Mouse (Mus musculus) CH12.LX (cell line): ENCODE measurements around the gene Eef1e1. TPM values are rescaled to one million over a fixed set of nuclear protein-coding genes. Genes with fewer than 3 reads are reported as not detected.
A peak's percentile ranks its signal among the peaks of the same experiment; 100 is the strongest.

Experiments
- DNase-seq: peaks from one replicate; pipeline ENCODE4 v3.0.0-alpha.2; 2013; ENCODE audit errors: extremely low read depth
- H3K27ac ChIP-seq: 2 replicates; pipeline ENCODE4 v1.5.1; 2012; ENCODE audit warnings: low read depth, mild to moderate bottlenecking, control low read depth, moderate library complexity; ENCODE audit not compliant: insufficient read depth
- H3K27me3 ChIP-seq: replicated peaks from 2 replicates; pipeline ENCODE3; 2012; ENCODE audit warnings: inconsistent platforms
- H3K36me3 ChIP-seq, 2 experiments: replicated peaks in 1 of 2; 2 replicates each; pipeline versions ENCODE3 to v1.6.1; 2012; ENCODE audit warnings: inconsistent platforms in 1 of 2, low read length in 1 of 2, mild to moderate bottlenecking in 1 of 2, mixed read lengths in 1 of 2, moderate library complexity in 1 of 2; ENCODE audit not compliant: control insufficient read depth in 1 of 2, insufficient read depth in 1 of 2
- H3K4me1 ChIP-seq, 2 experiments: 2 replicates each; pipeline ENCODE4 v1.6.1; 2012; ENCODE audit warnings: inconsistent platforms in 1 of 2, moderate library complexity in 1 of 2; ENCODE audit not compliant: insufficient read depth in 2 of 2, control insufficient read depth in 1 of 2
- H3K4me2 ChIP-seq: 2 replicates; pipeline ENCODE4 v1.6.1; 2012; ENCODE audit warnings: low read depth, mild to moderate bottlenecking, control low read depth; ENCODE audit not compliant: poor library complexity, insufficient read depth, severe bottlenecking
- H3K4me3 ChIP-seq, 3 experiments: fragments of 150-350 bp in 1 of 3; sonication (generic) in 1 of 3; replicated peaks in 1 of 3; 2 replicates each; pipeline versions ENCODE3 to v1.5.1; 2011 to 2012; ENCODE audit warnings: low read depth in 2 of 3, low read length in 2 of 3, mild to moderate bottlenecking in 2 of 3, moderate library complexity in 2 of 3, control low read depth in 1 of 3, improper control_type of control experiment in 1 of 3, inconsistent platforms in 1 of 3, mixed read lengths in 1 of 3; ENCODE audit not compliant: poor library complexity in 1 of 3
- H3K79me2 ChIP-seq: replicated peaks from 2 replicates; pipeline ENCODE4 v1.6.1; 2012; ENCODE audit warnings: mild to moderate bottlenecking, moderate library complexity; ENCODE audit not compliant: control insufficient read depth, poor library complexity, insufficient read depth, severe bottlenecking; ENCODE audit errors: extremely low read depth
- H3K9ac ChIP-seq: 2 replicates; pipeline ENCODE4 v1.6.1; 2012; ENCODE audit warnings: low read depth, mild to moderate bottlenecking, control low read depth, moderate library complexity; ENCODE audit not compliant: insufficient read depth
- H3K9me3 ChIP-seq: replicated peaks from 2 replicates; pipeline ENCODE3; 2012; ENCODE audit warnings: low read length, inconsistent platforms, mixed read lengths
- BHLHE40 ChIP-seq: IDR thresholded peaks from 2 replicates; pipeline ENCODE4 v1.6.1; 2011; ENCODE audit warnings: mild to moderate bottlenecking, low read depth, low read length, improper control_type of control experiment
- CHD2 ChIP-seq: IDR thresholded peaks from 2 replicates; pipeline ENCODE4 v1.6.1; 2011; ENCODE audit warnings: low read length, improper control_type of control experiment
- CTCF ChIP-seq, 2 experiments: IDR thresholded peaks in 1 of 2; conservative IDR thresholded peaks in 1 of 2; 2 replicates each; pipeline ENCODE4 v1.5.1; 2011 to 2012; ENCODE audit warnings: low read depth in 2 of 2, low read length in 2 of 2, improper control_type of control experiment in 1 of 2, inconsistent platforms in 1 of 2, mild to moderate bottlenecking in 1 of 2, moderate library complexity in 1 of 2
- E2F4 ChIP-seq: IDR thresholded peaks from 2 replicates; pipeline ENCODE4 v1.6.1; 2011; ENCODE audit warnings: low read depth, low read length, improper control_type of control experiment; ENCODE audit not compliant: insufficient replicate concordance
- ELF1 ChIP-seq: IDR thresholded peaks from 2 replicates; pipeline ENCODE4 v1.6.1; 2014; ENCODE audit warnings: low read depth, mild to moderate bottlenecking, inconsistent platforms, low read length, improper control_type of control experiment
- EP300 ChIP-seq: IDR thresholded peaks from 2 replicates; pipeline ENCODE4 v1.6.1; 2011; ENCODE audit warnings: low read length, improper control_type of control experiment
- GABPA ChIP-seq: IDR thresholded peaks from 2 replicates; pipeline ENCODE4 v1.6.1; 2012; ENCODE audit warnings: low read depth, low read length, improper control_type of control experiment, inconsistent platforms; ENCODE audit not compliant: insufficient replicate concordance
- HCFC1 ChIP-seq: IDR thresholded peaks from 2 replicates; pipeline ENCODE4 v1.6.1; 2012; ENCODE audit warnings: low read depth, mild to moderate bottlenecking, inconsistent platforms, low read length, improper control_type of control experiment
- IRF4 ChIP-seq: IDR thresholded peaks from 2 replicates; pipeline ENCODE4 v1.6.1; 2014; ENCODE audit warnings: low read depth, mild to moderate bottlenecking, inconsistent platforms, low read length, improper control_type of control experiment
- JUN ChIP-seq: IDR thresholded peaks from 2 replicates; pipeline ENCODE4 v1.6.1; 2011; ENCODE audit warnings: low read depth, mild to moderate bottlenecking, low read length, improper control_type of control experiment, moderate library complexity; ENCODE audit not compliant: insufficient read depth
- JUND ChIP-seq: conservative IDR thresholded peaks from 2 replicates; pipeline ENCODE4 v1.6.1; 2011; ENCODE audit warnings: low read depth, low read length, improper control_type of control experiment
- KAT2A ChIP-seq: IDR thresholded peaks from 2 replicates; pipeline ENCODE4 v1.6.1; 2012; ENCODE audit warnings: low read length, improper control_type of control experiment, inconsistent platforms; ENCODE audit not compliant: insufficient replicate concordance
- MAFK ChIP-seq: IDR thresholded peaks from 2 replicates; pipeline ENCODE4 v1.6.1; 2011; ENCODE audit warnings: low read length, improper control_type of control experiment; ENCODE audit not compliant: insufficient replicate concordance
- MAX ChIP-seq: IDR thresholded peaks from 2 replicates; pipeline ENCODE4 v1.6.1; 2011; ENCODE audit warnings: low read length, improper control_type of control experiment
- MAZ ChIP-seq: IDR thresholded peaks from 2 replicates; pipeline ENCODE4 v1.6.1; 2012; ENCODE audit warnings: low read depth, mild to moderate bottlenecking, inconsistent platforms, low read length, improper control_type of control experiment, moderate library complexity
- MEF2A ChIP-seq: IDR thresholded peaks from 2 replicates; pipeline ENCODE4 v1.6.1; 2014; ENCODE audit warnings: low read depth, mild to moderate bottlenecking, inconsistent platforms, low read length, improper control_type of control experiment, borderline replicate concordance
- MXI1 ChIP-seq: IDR thresholded peaks from 2 replicates; pipeline ENCODE4 v1.6.1; 2011; ENCODE audit warnings: mild to moderate bottlenecking, low read depth, low read length, improper control_type of control experiment
- MYC ChIP-seq: IDR thresholded peaks from 2 replicates; pipeline ENCODE4 v1.6.1; 2011; ENCODE audit warnings: low read depth, mild to moderate bottlenecking, improper control_type of control experiment, low read length
- NELFE ChIP-seq: IDR thresholded peaks from 2 replicates; pipeline ENCODE4 v1.6.1; 2011; ENCODE audit warnings: low read depth, low read length, improper control_type of control experiment
- POLR2A ChIP-seq: IDR thresholded peaks from 2 replicates; pipeline ENCODE4 v1.6.1; 2011; ENCODE audit warnings: low read depth, mild to moderate bottlenecking, improper control_type of control experiment, low read length
- RAD21 ChIP-seq: IDR thresholded peaks from 2 replicates; pipeline ENCODE4 v1.6.1; 2011; ENCODE audit warnings: low read depth, mild to moderate bottlenecking, low read length, improper control_type of control experiment, moderate library complexity
- SMC3 ChIP-seq: IDR thresholded peaks from 2 replicates; pipeline ENCODE4 v1.6.1; 2011; ENCODE audit warnings: low read depth, low read length, improper control_type of control experiment
- USF1 ChIP-seq: IDR thresholded peaks from 2 replicates; pipeline ENCODE4 v1.6.1; 2014; ENCODE audit warnings: low read depth, mild to moderate bottlenecking, inconsistent platforms, low read length, improper control_type of control experiment
- ZC3H11A ChIP-seq: IDR thresholded peaks from 2 replicates; pipeline ENCODE4 v1.6.1; 2012; ENCODE audit warnings: low read depth, mild to moderate bottlenecking, inconsistent platforms, low read length, improper control_type of control experiment
- ZNF384 ChIP-seq: IDR thresholded peaks from 2 replicates; pipeline ENCODE4 v1.6.1; 2012; ENCODE audit warnings: low read depth, low read length, improper control_type of control experiment, inconsistent platforms
- dilution Hi-C: fragments of 300-500 bp; cut with MboI; formaldehyde crosslinking; loops from 2 replicates; pipeline ENCODE4 v1.14.3; 2020; ENCODE audit warnings: low sequenced_read_pairs; ENCODE audit not compliant: extremely low pct_unique_long_range_greater_than_20kb, extremely low pct_ligation_motif_present
- in situ Hi-C: fragments of 300-500 bp; cut with MboI; formaldehyde crosslinking; loops from 3 replicates; pipeline ENCODE4 v1.14.3; 2019; ENCODE audit warnings: low sequenced_read_pairs, low pct_ligation_motif_present, low pct_unique_long_range_greater_than_20kb, mixed read lengths
- polyA plus RNA-seq: library from polyadenylated mRNA; unstranded; fragments of >175 nt; gene quantifications from 2 replicates; pipeline ENCODE4 v1.2.1, GENCODE M21; 2012; ENCODE audit warnings: low read depth; ENCODE audit not compliant: insufficient read length
- total RNA-seq, 2 experiments: library from RNA; depleted of rRNA; stranded (reverse); fragments of 300-350 nt in 1 of 2; fragments of >200 nt in 1 of 2; gene quantifications; 2 replicates each; pipeline ENCODE4 v1.2.3; 2012 to 2014

The Eef1e1 gene
- total and polyA plus RNA-seq, 3 experiments, result 123 to 151 (median 148) TPM

GRCm38 (mm10) chr13:38612179-38612578, 46.7 kb downstream of the Eef1e1 start:
- H3K4me1 ChIP-seq, result no peaks in the 10 kb centered on the region
- H3K79me2 ChIP-seq, result no peaks in the 10 kb centered on the region
- TF ChIP-seq CTCF (conservative IDR thresholded peaks at IDR 0.05 in 1 of 2, IDR thresholded peaks at IDR 0.05 in 1 of 2; ENCODE audit: low read depth in 2 of 2, low read length in 2 of 2), result peak in 1 of 2 experiments; percentile 24; a peak in 1 of 4 replicates
- no peak for TF ChIP-seq ELF1
- peaks cover 5% of the 10 kb centered on the region for H3K9me3 ChIP-seq
- no peaks in the 10 kb centered on the region for H3K27me3 ChIP-seq
- H3K9ac ChIP-seq, result no peak overlapping the region
- no peak overlapping the region for H3K4me2 ChIP-seq
- H3K4me3 ChIP-seq, result no peak overlapping the region
- peaks cover 11 to 64% of the 10 kb centered on the region in 2 experiments for H3K36me3 ChIP-seq
- in situ Hi-C loops, result no loop called here
- dilution Hi-C loops, result no loop called here
- no peak overlapping the region for H3K27ac ChIP-seq
- no peak for DNase-seq

GRCm38 (mm10) chr13:38610336-38610735, 48.5 kb downstream of the Eef1e1 start:
- in situ Hi-C loops, result no loop called here
- no peak overlapping the region for H3K9ac ChIP-seq
- DNase-seq, result no peak
- dilution Hi-C loops, result no loop called here
- H3K4me3 ChIP-seq, result no peak overlapping the region
- H3K36me3 ChIP-seq, result peaks cover 5 to 56% of the 10 kb centered on the region in 2 experiments
- no peaks in the 10 kb centered on the region for H3K27me3 ChIP-seq
- no peaks in the 10 kb centered on the region for H3K4me1 ChIP-seq
- H3K27ac ChIP-seq, result no peak overlapping the region
- TF ChIP-seq GABPA (no peak), RAD21 (no peak), JUN (no peak), MYC (no peak), SMC3 (no peak), E2F4 (no peak), HCFC1 (no peak), JUND (no peak), CTCF (conservative IDR thresholded peaks at IDR 0.05 in 1 of 2, IDR thresholded peaks at IDR 0.05 in 1 of 2; ENCODE audit: low read depth in 2 of 2, low read length in 2 of 2) (no peak), MAZ (no peak), MXI1 (no peak), NELFE (no peak), CHD2 (no peak), EP300 (no peak)
- no peak overlapping the region for H3K4me2 ChIP-seq
- H3K79me2 ChIP-seq, result no peaks in the 10 kb centered on the region
- H3K9me3 ChIP-seq, result peaks cover 5% of the 10 kb centered on the region

- dilution Hi-C loops, result no loop called here
- Histone ChIP-seq H3K27me3 (no peaks in the 10 kb centered on the region), H3K36me3 (peaks cover 7 to 49% of the 10 kb centered on the region in 2 experiments)
Measured at GRCm38 (mm10) chr13:38607130-38607529, 51.7 kb downstream of the Eef1e1 start.

More at GRCm38 (mm10) chr13:38607130-38607529, 51.7 kb downstream of the Eef1e1 start:
- H3K4me3 ChIP-seq, result no peak overlapping the region
- H3K4me2 ChIP-seq, result no peak overlapping the region
- no peaks in the 10 kb centered on the region for H3K79me2 ChIP-seq
- no peaks in the 10 kb centered on the region for H3K9me3 ChIP-seq
- no peak for DNase-seq
- TF ChIP-seq USF1, result no peak
- TF ChIP-seq KAT2A, result no peak
- TF ChIP-seq CTCF (conservative IDR thresholded peaks at IDR 0.05 in 1 of 2, IDR thresholded peaks at IDR 0.05 in 1 of 2; ENCODE audit: low read depth in 2 of 2, low read length in 2 of 2), result no peak
- no peak for TF ChIP-seq SMC3
- TF ChIP-seq MEF2A, result no peak
- TF ChIP-seq MAZ, result no peak
- TF ChIP-seq BHLHE40, result no peak
- TF ChIP-seq POLR2A, result no peak
- TF ChIP-seq RAD21, result no peak
- TF ChIP-seq MAX, result no peak
- TF ChIP-seq HCFC1, result no peak
- TF ChIP-seq JUND, result no peak
- TF ChIP-seq ZNF384, result no peak
- TF ChIP-seq ZC3H11A, result no peak
- TF ChIP-seq MYC, result no peak
- no peak for TF ChIP-seq IRF4
- no peak for TF ChIP-seq MAFK
- H3K9ac ChIP-seq, result no peak overlapping the region
- H3K4me1 ChIP-seq, result no peaks in the 10 kb centered on the region
- H3K27ac ChIP-seq, result no peak overlapping the region
- in situ Hi-C loops, result no loop called here
